Mouse (Mus musculus): ENCODE data around the gene Ap3b1.

DNA sequence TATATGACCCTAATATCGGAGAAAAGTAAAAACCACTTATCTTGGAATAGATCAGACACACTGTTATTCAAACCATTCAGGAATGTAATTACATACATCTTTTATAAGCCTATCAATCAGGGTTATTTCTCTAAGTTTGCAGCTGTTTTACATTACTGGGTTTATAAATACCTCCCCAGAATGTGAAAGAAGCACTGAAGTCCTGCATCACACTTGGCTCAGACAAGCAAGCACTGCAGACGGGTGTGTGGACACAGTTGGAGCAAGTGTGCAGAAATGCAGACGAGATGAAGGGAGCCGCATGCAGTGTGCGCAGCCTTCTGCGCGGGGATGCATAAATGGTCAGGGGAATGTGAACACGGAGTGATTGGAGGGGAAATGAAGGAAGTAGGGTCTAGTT lies 149.6 kb downstream of the Ap3b1 start:
- TF ChIP-seq POLR2AphosphoS2 (IDR thresholded peaks at IDR 0.05; ENCODE audit: low read depth, low read length) (no peak), TCF12 (IDR thresholded peaks at IDR 0.05; ENCODE audit: low read depth, low read length) (no peak), CTCF (conservative IDR thresholded peaks at IDR 0.05 in 1 of 2, IDR thresholded peaks at IDR 0.05 in 1 of 2; ENCODE audit: low read depth in 2 of 2, low read length in 2 of 2) (no peak), SIN3A (IDR thresholded peaks at IDR 0.05; ENCODE audit: low read length) (no peak), ETS1 (conservative IDR thresholded peaks at IDR 0.05; ENCODE audit: low read depth, low read length) (no peak), POLR2A (IDR thresholded peaks at IDR 0.05; ENCODE audit: low read depth, low read length) (no peak), MAFK (IDR thresholded peaks at IDR 0.05; ENCODE audit: insufficient replicate concordance, low read length) (no peak), BHLHE40 (IDR thresholded peaks at IDR 0.05; ENCODE audit: low read depth, low read length) (no peak), MXI1 (IDR thresholded peaks at IDR 0.05; ENCODE audit: low read depth, low read length) (no peak), SMC3 (IDR thresholded peaks at IDR 0.05; ENCODE audit: low read depth, low read length) (no peak), USF1 (IDR thresholded peaks at IDR 0.05; ENCODE audit: low read depth, low read length) (no peak), NELFE (IDR thresholded peaks at IDR 0.05; ENCODE audit: low read depth, low read length) (no peak)
